Mouse (Mus musculus): ENCODE data around the gene Olfr52. TPM values are rescaled to one million over a fixed set of nuclear protein-coding genes. Genes with fewer than 3 reads are reported as not detected.
"Not testable (repeated sequence)": the region's sequence is repeated elsewhere in the genome, so short reads cannot be mapped to it uniquely, and the experiment has no call there.

Olfr52 gene
- polyA plus RNA-seq (2016; fragmentation: Nextera tagmentation; extraction: Ambion mirVana): not detected in 2 replicates

GRCm38 (mm10) chr2:86185583-86185982 lies at the start of gene Olfr52:
Olfr52 (minus strand) TSS chr2:86185683.
- Histone ChIP-seq H3K4me3 (no peak within 1 kb of the TSS), H3K36me3 (no peaks in the 10 kb centered on the region), H3K9me3 (replicated peaks) (no peaks in the 10 kb centered on the region), H3K9ac (no peak within 1 kb of the TSS), H3K27ac (no peak within 1 kb of the TSS), H3K4me1 (no peaks in the 10 kb centered on the region), H3K27me3 (replicated peaks) (no peaks in the 10 kb centered on the region), H3K4me2 (no peak within 1 kb of the TSS)
- ATAC-seq: no peak

GRCm38 (mm10) chr2:86231301-86231700 lies 45.8 kb upstream of the Olfr52 start, which contains the start of gene Olfr1047:
Olfr1047 (minus strand) TSS chr2:86231401.
- no peaks in the 10 kb centered on the region for H3K9me3 ChIP-seq (replicated peaks)
- ATAC-seq: no peak

GRCm38 (mm10) chr2:86219214-86219613 lies 33.7 kb upstream of the Olfr52 start, which contains the start of gene Olfr1046:
Olfr1046 (minus strand) TSS chr2:86219314.
- H3K4me1 ChIP-seq: no peaks in the 10 kb centered on the region
- no peaks in the 10 kb centered on the region for H3K27me3 ChIP-seq (replicated peaks)
- no peak for ATAC-seq
- no peaks in the 10 kb centered on the region for H3K36me3 ChIP-seq
- H3K9ac ChIP-seq: no peak within 1 kb of the TSS
- no peak within 1 kb of the TSS for H3K27ac ChIP-seq
- 38% methylated on average over 2 of the region's 2 CpGs for WGBS (ENCODE audit: insufficient replicate concordance)
- no peak within 1 kb of the TSS for H3K4me3 ChIP-seq
- H3K4me2 ChIP-seq: no peak within 1 kb of the TSS
- no peaks in the 10 kb centered on the region for H3K9me3 ChIP-seq (replicated peaks)

More at GRCm38 (mm10) chr2:86231301-86231700, 45.8 kb upstream of the Olfr52 start, which contains the start of gene Olfr1047:
- no peak within 1 kb of the TSS for H3K27ac ChIP-seq
- H3K36me3 ChIP-seq: no peaks in the 10 kb centered on the region
- H3K9ac ChIP-seq: no peak within 1 kb of the TSS
- no peak within 1 kb of the TSS for H3K4me3 ChIP-seq
- no peaks in the 10 kb centered on the region for H3K4me1 ChIP-seq
- WGBS (ENCODE audit: insufficient replicate concordance): 69% methylated on average over 1 of the region's 1 CpGs
- H3K27me3 ChIP-seq (replicated peaks): no peaks in the 10 kb centered on the region
- H3K4me2 ChIP-seq: no peak within 1 kb of the TSS

GRCm38 (mm10) chr2:86202909-86203308 lies 17.4 kb upstream of the Olfr52 start, which contains the start of gene Olfr1045:
Olfr1045 (minus strand) TSS chr2:86203009.
- Histone ChIP-seq H3K4me3 (no peak within 1 kb of the TSS), H3K36me3 (no peaks in the 10 kb centered on the region), H3K9ac (no peak within 1 kb of the TSS), H3K27me3 (replicated peaks) (no peaks in the 10 kb centered on the region), H3K9me3 (replicated peaks) (no peaks in the 10 kb centered on the region), H3K4me1 (no peaks in the 10 kb centered on the region), H3K27ac (no peak within 1 kb of the TSS), H3K4me2 (no peak within 1 kb of the TSS)
- ATAC-seq: no peak

GRCm38 (mm10) chr2:86195863-86196262 lies 10.4 kb upstream of the Olfr52 start:
- H3K27ac ChIP-seq: no peak overlapping the region
- H3K9me3 ChIP-seq (replicated peaks): no peaks in the 10 kb centered on the region; the same call in 1 of the 2 replicates
- H3K27me3 ChIP-seq (replicated peaks): no peaks in the 10 kb centered on the region
- no peak overlapping the region for H3K4me3 ChIP-seq
- H3K4me1 ChIP-seq: no peaks in the 10 kb centered on the region
- no peak overlapping the region for H3K4me2 ChIP-seq
- 38% methylated on average over 1 of the region's 1 CpGs for WGBS (ENCODE audit: insufficient replicate concordance)
- H3K36me3 ChIP-seq: no peaks in the 10 kb centered on the region
- ATAC-seq: no peak
- H3K9ac ChIP-seq: no peak overlapping the region

GRCm38 (mm10) chr2:86179950-86180349 lies 5.5 kb downstream of the Olfr52 start:
- no peak for ATAC-seq
- Histone ChIP-seq H3K4me1 (no peaks in the 10 kb centered on the region), H3K4me3 (no peak overlapping the region), H3K27ac (no peak overlapping the region), H3K4me2 (no peak overlapping the region), H3K36me3 (no peaks in the 10 kb centered on the region), H3K27me3 (replicated peaks) (no peaks in the 10 kb centered on the region), H3K9me3 (replicated peaks) (no peaks in the 10 kb centered on the region), H3K9ac (no peak overlapping the region)
- 62% methylated on average over 3 of the region's 3 CpGs for WGBS (ENCODE audit: insufficient replicate concordance)

- ATAC-seq: no peak
- Histone ChIP-seq H3K27ac (no peak within 1 kb of the TSS), H3K36me3 (no peaks in the 10 kb centered on the region), H3K9ac (no peak within 1 kb of the TSS), H3K4me2 (no peak within 1 kb of the TSS), H3K27me3 (replicated peaks) (no peaks in the 10 kb centered on the region), H3K9me3 (replicated peaks) (no peaks in the 10 kb centered on the region), H3K4me3 (no peak within 1 kb of the TSS), H3K4me1 (no peaks in the 10 kb centered on the region)
Observed at GRCm38 (mm10) chr2:86177720-86178119, 7.8 kb downstream of the Olfr52 start, which contains the start of gene Olfr1044. Olfr1044 (minus strand) TSS chr2:86177820.

- WGBS (ENCODE audit: insufficient replicate concordance): 23% methylated on average over 7 of the region's 7 CpGs
- not testable (repeated sequence) for H3K36me3 ChIP-seq; ATAC-seq; H3K27me3 ChIP-seq (replicated peaks); H3K9ac ChIP-seq; H3K27ac ChIP-seq; H3K4me1 ChIP-seq; H3K4me2 ChIP-seq; H3K4me3 ChIP-seq; H3K9me3 ChIP-seq (replicated peaks)
Observed at GRCm38 (mm10) chr2:86175422-86175821, 10.1 kb downstream of the Olfr52 start.

GRCm38 (mm10) chr2:86167422-86167821 lies 18.1 kb downstream of the Olfr52 start, which contains the start of gene Olfr1043:
Olfr1043 (minus strand) TSS chr2:86167522.
- no peak within 1 kb of the TSS for H3K9ac ChIP-seq
- H3K27ac ChIP-seq: no peak within 1 kb of the TSS
- no peaks in the 10 kb centered on the region for H3K4me1 ChIP-seq
- no peaks in the 10 kb centered on the region for H3K9me3 ChIP-seq (replicated peaks)
- no peak within 1 kb of the TSS for H3K4me3 ChIP-seq
- ATAC-seq: no peak
- no peaks in the 10 kb centered on the region for H3K36me3 ChIP-seq
- WGBS (ENCODE audit: insufficient replicate concordance): 78% methylated on average over 2 of the region's 2 CpGs
- H3K4me2 ChIP-seq: no peak within 1 kb of the TSS
- no peaks in the 10 kb centered on the region for H3K27me3 ChIP-seq (replicated peaks)

GRCm38 (mm10) chr2:86161738-86162137 lies 23.7 kb downstream of the Olfr52 start, which contains the start of gene Olfr1042:
Olfr1042 (minus strand) TSS chr2:86161838.
- WGBS (ENCODE audit: insufficient replicate concordance): 61% methylated on average over 2 of the region's 2 CpGs
- no peak for ATAC-seq
- no peak within 1 kb of the TSS for H3K4me3 ChIP-seq

GRCm38 (mm10) chr2:86146632-86147031 lies 38.9 kb downstream of the Olfr52 start, which contains the start of gene Olfr1040:
Olfr1040 (minus strand) TSS chr2:86146732.
- Histone ChIP-seq H3K4me3 (no peak within 1 kb of the TSS), H3K36me3 (no peaks in the 10 kb centered on the region), H3K4me1 (no peaks in the 10 kb centered on the region), H3K9ac (no peak within 1 kb of the TSS), H3K27ac (no peak within 1 kb of the TSS), H3K9me3 (replicated peaks) (no peaks in the 10 kb centered on the region), H3K27me3 (replicated peaks) (no peaks in the 10 kb centered on the region), H3K4me2 (no peak within 1 kb of the TSS)
- WGBS (ENCODE audit: insufficient replicate concordance): 68% methylated on average over 1 of the region's 1 CpGs
- no peak for ATAC-seq

More at GRCm38 (mm10) chr2:86161738-86162137, 23.7 kb downstream of the Olfr52 start, which contains the start of gene Olfr1042:
- no peaks in the 10 kb centered on the region for H3K4me1 ChIP-seq
- no peaks in the 10 kb centered on the region for H3K27me3 ChIP-seq (replicated peaks)
- no peak within 1 kb of the TSS for H3K9ac ChIP-seq
- no peak within 1 kb of the TSS for H3K27ac ChIP-seq
- H3K36me3 ChIP-seq: no peaks in the 10 kb centered on the region
- no peaks in the 10 kb centered on the region for H3K9me3 ChIP-seq (replicated peaks)
- H3K4me2 ChIP-seq: no peak within 1 kb of the TSS

GRCm38 (mm10) chr2:86135828-86136227 lies 49.7 kb downstream of the Olfr52 start, which contains the start of gene Olfr1039:
Olfr1039 (minus strand) TSS chr2:86135928.
- Histone ChIP-seq H3K9ac (no peak within 1 kb of the TSS), H3K27me3 (replicated peaks) (no peaks in the 10 kb centered on the region), H3K4me1 (no peaks in the 10 kb centered on the region), H3K9me3 (replicated peaks) (no peaks in the 10 kb centered on the region), H3K36me3 (no peaks in the 10 kb centered on the region), H3K4me2 (no peak within 1 kb of the TSS), H3K4me3 (no peak within 1 kb of the TSS), H3K27ac (no peak within 1 kb of the TSS)
- no peak for ATAC-seq
- WGBS (ENCODE audit: insufficient replicate concordance): 84% methylated on average over 1 of the region's 1 CpGs
